Mouse (Mus musculus) kidney, adult 9 months (tissue): Measurements from ENCODE around the gene Pom121l2.

Experiments
- DNase-seq: peaks from one replicate; pipeline ENCODE4 v3.0.0; 2022

The Pom121l2 gene

GRCm38 (mm10) chr13:21994896-21995295 is 13.9 kb downstream of the Pom121l2 start:
- no peak for DNase-seq

GRCm38 (mm10) chr13:21995331-21995914 is 14.4 kb downstream of the Pom121l2 start:
- no peak for DNase-seq

DNA sequence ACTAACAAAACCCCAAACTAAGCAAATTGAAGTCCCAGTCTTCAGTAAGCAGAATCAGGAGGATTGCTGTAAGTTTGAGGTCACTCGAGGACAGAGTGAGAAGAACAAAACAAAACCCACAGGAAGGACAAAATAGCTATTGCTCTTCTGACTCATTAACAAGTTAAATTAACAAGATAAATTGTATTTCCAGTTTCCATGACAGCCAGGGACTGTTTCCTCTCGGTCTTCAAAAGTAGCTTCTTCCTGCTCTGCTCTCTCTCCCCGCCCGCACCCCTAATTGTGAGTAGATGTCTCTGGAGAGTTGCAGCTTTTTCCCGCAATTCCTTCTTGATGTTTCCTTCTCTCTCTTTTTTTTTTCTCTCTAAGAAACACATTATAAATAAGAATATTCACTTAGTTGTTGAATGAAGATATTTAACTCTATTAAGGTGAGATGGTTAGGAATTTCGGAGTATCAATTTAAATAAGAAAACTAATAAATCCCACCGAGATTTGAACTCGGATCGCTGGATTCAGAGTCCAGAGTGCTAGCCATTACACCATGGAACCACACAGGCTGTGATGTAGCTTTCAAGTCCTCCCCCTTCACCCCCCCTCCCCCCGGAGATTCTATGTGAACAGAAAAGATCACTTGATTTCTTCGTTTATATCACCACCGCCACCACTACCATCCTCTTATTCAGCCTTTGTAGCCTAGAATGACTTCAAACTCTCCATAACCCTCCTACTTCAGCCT is 15.3 kb downstream of the Pom121l2 start:
- DNase-seq = no peak

DNA sequence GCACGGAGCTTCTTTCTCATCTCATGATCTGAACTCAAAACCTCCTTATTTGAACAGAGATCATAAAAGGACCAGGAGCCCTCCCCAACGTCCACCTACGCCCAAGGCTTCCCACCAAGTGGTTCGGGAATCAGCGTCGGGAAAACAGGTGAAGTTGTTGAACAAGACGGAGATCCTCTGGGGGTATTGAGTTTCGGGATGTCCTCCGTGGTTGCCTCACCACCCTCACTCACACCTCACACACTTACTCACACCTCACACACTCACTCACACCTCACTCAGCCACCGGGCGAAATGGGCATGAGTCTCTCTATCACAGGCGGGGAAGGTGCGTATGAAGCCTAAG is 15.8 kb downstream of the Pom121l2 start:
- no peak for DNase-seq

GRCm38 (mm10) chr13:21997201-21997820 is 16.3 kb downstream of the Pom121l2 start:
- no peak for DNase-seq

- no peak for DNase-seq
Observed at GRCm38 (mm10) chr13:21997821-21998220, 16.8 kb downstream of the Pom121l2 start.

DNA sequence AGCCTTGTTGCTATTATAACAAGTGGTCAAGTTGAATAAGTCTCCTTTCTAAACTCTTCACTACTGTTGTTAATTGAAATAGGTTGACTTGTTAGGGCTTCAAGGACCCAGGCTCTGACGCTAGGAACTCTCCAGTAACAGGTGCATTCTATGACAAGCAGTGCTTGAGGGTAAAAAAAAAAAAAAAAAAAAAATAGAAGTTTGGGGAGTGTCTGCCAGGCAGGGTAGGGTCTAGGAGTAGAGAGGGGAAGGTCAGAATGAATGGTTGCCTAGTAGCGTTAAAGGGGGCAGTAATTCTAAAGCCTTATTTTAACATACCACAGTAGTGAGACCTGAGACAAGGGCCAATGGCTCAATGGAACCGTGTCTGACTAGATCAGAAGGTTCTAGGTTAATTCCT is 17.4 kb downstream of the Pom121l2 start:
- DNase-seq = no peak

DNA sequence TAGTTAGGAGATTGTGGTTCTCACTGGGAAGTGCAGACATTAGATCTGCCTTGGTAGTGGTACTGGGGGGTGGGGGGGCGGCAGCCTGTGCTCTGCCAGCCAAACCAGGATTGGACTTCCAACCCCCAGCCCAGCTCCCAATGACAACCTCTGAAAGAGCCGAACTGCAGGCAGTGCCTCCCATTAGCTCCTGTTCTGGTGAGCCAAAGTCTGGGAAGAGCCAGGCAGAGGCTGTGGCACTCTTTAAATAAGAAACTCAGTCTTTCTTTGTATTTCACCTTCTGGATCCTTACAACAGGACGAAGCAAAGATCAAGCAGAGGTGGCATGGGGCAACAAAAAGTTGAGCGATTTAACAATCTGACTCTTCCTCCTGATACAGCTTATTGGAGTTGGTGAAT is 18.2 kb downstream of the Pom121l2 start:
- DNase-seq = no peak

GRCm38 (mm10) chr13:22001346-22001745 is 20.4 kb downstream of the Pom121l2 start:
- DNase-seq = no peak

DNA sequence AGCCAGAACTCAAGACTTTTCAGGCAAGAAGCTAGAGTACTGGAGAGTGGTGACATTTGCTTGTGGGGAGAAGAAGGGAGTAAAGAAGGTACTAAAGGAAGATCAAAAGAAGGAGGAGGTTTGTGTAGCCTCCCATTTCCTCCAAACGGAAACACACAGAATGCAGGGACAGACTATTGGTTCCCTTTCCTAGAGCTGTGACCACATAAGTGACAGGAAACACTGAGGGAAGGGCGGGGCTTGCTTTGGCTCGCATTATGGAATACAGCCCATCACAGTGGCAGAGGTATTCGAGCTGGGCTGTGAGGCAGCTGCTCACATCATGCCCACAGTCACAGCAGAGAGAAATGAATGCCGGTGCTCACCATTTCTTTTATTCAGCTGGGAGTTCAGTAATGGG is 20.8 kb downstream of the Pom121l2 start:
- DNase-seq = no peak

DNA sequence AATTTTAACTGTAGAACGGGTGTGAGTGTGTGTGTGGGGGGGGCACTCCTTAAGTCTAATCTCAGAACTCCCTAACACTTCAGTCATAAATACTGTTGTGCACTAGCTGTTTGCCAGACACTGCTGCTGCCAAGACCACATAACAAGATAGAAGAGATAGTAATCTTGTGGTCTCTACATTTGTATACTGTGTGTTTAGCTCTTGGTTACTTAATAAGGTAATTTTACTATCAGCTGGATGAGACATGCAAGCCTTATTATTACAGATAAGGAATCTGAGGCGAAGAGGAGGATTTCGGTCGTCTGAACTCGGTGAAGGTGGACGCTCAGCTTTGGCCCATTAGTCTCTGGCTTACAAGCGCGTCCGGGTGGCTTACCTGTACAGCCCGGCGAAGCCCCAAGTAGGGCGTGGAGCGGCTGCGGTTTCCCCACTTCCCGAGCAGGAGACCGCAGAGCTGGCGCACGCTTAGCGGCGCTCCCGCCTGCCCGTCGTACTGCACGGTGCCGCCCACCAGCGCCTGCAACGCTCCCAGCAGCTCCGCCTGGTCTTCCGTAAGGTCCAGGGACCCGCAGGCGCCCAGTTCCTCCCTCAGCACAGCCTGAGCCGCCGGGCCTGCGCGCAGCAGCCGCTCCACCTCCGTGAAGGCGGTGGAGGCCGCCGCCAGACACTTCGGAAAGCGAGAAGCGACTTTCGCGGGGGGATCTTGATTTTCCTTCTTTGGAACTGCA is 24.8 kb downstream of the Pom121l2 start:
- DNase-seq = no peak

DNA sequence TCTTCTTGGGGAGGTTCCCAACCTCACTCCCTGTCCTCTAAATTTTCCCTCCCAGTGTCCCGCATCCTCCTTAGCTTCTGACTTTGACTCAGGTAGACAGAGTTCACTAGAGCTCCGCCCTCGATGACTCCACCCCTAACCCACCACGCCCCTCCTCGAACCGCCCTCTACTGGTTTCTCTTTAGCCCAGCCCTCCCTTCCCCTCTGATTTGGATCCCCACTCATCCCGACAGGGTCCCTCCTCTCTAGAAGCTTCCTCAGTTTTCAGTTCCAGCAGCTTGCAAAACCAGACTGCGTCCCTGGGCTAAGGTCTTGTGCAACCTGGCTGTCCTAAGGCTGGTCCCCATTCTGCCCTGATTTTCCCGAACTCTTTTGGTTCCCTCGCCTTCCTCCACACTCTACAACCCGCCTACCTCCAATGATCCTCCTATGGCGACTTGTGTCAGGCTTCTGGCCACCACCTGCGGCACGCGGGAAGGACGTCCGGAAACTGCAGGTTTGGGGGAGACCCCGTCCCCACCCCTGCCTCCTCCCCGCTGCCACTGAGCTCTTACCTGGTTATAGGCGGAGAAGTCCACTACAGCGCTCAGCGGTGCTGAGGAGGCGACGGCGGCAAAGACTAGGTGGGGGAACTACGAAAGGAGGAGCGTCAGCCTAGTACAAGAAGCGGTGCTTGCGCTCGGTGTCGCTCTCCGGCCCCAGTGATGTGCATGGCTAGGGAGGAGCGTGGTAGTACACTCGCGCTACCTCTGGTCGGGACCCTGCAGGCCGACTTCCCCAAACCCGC is 25.5 kb downstream of the Pom121l2 start:
- DNase-seq = no peak

DNA sequence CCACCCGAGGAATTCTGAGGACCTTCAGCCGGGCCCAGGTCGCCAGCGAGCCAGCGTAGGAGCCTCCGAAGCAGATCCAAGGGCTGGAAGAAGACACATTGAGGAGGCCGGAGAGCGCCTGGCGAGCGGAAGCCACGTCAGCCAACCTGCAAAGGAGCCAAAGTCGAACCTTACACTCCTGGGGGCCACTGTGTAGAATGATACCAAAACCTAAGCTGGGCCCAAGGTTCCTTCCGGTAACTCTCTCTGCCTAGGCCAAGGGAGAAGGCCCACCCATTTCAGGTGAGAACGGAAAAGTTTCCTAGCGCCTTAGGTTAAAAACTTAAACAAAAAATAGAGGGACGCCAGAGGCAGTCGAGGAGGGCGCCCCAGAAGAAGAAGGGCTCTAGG is 26.1 kb downstream of the Pom121l2 start:
- DNase-seq = no peak

- no peak for DNase-seq
Observed at GRCm38 (mm10) chr13:22007872-22008271, 26.9 kb downstream of the Pom121l2 start.

DNA sequence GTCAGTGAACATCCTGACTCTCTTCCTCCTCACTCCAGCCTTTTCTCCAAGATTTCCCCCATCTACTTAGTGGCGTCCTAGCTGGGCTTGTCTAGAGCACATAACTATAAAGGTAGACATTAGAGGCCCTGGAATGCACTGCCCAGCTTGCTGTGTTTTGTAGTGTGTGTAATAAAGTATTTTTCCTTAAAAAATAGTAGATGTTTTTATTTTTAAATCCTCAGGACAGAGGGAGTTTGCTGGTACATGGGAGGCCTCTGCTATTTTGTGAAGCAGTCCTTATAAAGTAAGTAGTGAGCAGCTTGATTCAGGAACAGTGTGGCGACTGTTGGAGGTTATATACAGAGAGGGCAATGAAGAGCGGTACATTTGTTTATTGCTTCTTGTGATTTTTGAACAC is 27.7 kb downstream of the Pom121l2 start:
- DNase-seq = no peak

- DNase-seq = no peak
Observed at GRCm38 (mm10) chr13:22009642-22010041, 28.6 kb downstream of the Pom121l2 start, which contains the start of gene Prss16. TSS of gene Prss16 (minus strand) at chr13:22009742.

DNA sequence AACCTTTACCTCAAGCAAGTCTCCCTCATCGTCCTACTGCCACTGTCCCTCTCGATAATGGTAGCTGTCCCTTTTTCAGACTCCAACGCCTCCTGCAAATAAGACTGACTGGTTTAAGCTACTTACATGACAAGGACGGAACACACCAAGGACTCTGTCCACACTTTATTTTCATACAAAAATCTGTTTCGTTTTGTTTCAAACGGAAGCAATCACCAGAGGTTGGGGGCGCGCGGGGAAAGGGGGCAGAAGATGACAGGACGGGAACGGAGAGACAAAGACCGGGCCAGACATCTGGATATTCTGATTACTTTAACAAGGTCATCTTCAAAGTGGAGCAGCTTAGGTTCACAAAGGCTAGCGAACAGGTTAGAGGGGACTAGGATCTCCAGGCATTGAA is 32.7 kb downstream of the Pom121l2 start:
- no peak for DNase-seq

- no peak for DNase-seq
Observed at GRCm38 (mm10) chr13:22014411-22014845, 33.4 kb downstream of the Pom121l2 start.

- DNase-seq = peak; percentile 81
Observed at GRCm38 (mm10) chr13:22015479-22016450, 34.8 kb downstream of the Pom121l2 start.

DNA sequence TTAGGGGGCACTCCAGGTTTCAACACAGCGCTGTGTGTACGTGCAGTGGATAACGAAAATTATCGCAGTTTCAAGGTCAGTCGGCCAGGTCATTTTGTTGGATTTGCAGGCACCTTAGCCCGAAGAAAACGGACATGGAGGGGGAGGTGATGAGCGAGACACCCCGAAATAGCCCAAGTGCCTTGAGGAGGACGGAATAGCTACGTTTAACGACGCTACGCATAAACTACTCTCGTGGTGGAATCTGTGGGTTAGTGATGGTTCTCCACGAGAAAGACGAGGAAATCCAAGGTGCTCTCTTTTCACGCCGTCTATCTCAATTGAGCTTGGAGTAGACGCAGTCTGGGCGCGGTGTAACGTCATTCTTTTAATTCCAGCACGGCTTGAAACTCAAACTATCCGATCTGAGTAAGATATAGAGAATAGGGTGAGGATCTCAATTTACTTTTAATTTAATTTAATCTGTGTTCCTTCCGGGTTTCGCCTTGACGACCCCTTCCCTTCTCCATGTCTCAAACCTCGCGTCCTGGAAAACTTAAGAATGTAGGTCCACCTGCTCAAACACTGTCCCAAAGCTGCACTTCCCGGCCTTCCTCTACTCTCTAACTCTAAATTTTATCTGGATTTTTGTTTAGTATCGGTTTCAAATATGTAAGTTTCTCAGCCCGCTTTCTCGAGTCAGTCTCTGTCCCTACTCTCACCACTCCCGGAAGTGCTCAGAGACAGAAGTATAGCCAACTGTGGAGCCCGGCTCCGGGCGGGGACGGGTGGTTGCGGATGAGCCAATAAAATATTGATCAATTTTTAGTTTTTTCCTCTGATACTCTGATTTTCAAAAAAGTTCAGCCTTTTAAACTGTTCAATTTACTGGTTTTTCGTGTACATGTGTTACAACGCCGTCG is 39.2 kb downstream of the Pom121l2 start:
- DNase-seq = no peak
